Mouse (Mus musculus) telencephalon, adult 2 months (tissue): ENCODE data around the gene Ppil2.

ENCODE experiments used
- DNase-seq: peaks from one replicate; pipeline ENCODE4 v3.0.0-alpha.2; 2011; ENCODE audit warnings: low read depth, low spot score

Gene Ppil2

GRCm38 (mm10) chr16:17110771-17111743 lies at the start of gene Ppil2:
Gene Ppil2 (minus strand): TSS chr16:17111257.
- DNase-seq, result peak; percentile 66

DNA sequence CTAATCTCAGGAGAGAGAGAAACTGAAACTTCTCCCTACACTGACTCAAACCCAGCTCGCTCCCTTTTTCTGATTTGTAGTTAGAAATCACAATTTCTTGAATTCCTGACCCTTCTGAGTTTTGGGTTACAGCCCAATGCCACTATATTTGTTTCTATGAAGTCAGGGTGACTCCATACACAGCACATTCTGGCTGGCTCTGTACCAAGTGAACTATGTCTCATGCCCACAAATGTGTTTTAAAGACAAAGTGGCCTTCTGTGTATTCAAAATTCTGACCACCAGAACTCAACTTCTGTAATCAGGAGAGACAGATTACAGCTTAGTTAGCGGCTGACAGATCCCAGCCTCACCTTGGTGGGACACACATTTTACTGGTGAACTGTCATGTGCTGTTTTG lies 43.3 kb upstream of the Ppil2 start:
- no peak for DNase-seq

DNA sequence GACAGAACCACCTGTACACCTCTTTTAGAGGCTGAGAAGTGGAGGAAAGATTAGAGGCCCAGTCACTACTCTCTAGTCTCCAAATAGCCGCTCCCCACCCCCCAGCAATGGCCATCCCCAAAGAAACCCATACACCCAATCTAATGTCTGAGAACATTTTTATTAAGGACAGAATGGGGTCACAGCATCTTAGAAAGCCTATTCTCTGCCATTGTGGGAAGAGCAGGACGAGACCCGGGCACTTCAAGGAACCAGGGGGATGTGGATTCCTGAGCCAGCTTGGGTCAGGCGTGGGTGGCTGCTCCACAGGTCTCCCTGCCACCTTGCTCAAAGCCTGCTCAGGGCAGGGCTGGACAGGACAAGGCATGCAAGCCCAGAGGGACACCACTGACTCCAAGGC lies 40.8 kb upstream of the Ppil2 start:
- no peak for DNase-seq

- no peak for DNase-seq
These were observed 39.6 kb upstream of the Ppil2 start for GRCm38 (mm10) chr16:17150520-17151258.

DNA sequence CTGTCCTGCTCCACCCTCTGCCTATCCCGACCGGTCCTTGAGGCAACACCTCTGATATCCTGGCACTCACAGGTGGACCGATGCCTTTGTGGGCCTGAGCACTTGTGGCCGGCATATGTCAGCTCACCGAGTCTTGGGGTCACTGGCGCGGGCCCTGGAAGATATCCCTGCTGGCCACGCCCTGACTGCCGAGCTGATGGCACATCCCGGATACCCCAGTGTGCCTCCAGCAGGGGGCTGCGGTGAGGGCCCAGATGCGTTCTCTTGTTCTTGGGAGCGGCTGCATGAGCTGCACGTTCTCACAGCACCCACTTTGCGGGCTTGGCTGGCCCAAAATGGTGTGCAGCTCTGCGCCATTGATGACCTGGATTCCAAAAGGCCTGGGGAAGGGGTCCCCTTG lies 37.0 kb upstream of the Ppil2 start:
- no peak for DNase-seq

- no peak for DNase-seq
These were observed 36.4 kb upstream of the Ppil2 start for GRCm38 (mm10) chr16:17147391-17147929.

DNA sequence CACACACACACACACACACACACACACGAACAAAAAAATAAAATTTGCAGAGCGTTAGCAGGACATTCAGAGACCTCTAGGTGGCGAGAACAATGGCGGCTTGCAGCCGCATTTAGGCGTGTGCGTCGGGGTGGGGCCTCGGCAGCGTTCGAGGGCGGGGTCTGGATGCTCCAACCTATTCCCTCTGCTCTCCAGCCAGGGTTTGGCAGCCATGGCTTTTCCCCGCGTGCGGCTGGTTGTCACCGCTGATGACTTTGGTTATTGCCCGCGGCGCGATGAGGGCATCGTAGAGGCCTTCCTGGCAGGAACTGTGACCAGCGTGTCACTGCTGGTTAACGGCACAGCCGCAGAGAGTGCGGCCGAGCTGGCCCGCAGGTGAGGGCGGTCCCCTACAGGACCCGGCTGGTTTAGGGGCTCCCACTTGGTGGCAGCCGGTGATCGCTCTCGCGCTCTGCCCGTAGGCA lies 35.7 kb upstream of the Ppil2 start, which contains the start of gene Ccdc116:
Gene Ccdc116 (minus strand): TSS at position 458 of the 464 bp plus-strand sequence.
- peak; percentile 84 for DNase-seq

DNA sequence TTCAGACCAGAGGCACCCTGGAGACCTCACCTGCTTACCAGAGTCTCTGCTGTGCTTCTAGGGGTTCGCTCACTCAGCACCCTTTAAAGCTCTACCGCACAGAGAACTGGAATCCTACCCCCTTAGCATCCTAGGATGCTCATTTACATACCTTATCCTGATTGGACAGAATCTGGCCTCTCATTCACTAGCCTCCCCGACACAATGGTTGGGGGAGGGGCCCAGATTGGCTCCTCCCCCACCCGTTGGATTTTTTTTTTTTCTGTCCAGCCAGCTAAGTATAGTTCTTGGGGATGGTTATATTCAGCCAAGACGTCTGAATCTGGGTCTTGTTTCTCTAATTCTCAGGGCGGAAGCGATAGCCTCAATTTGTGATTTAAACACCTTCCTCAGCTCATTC lies 33.3 kb upstream of the Ppil2 start, which contains the start of gene Ydjc:
Gene Ydjc (plus strand): TSS at position 283 of the 400 bp plus-strand sequence.
- no peak for DNase-seq

GRCm38 (mm10) chr16:17137355-17137754 lies 26.3 kb upstream of the Ppil2 start:
- no peak for DNase-seq

GRCm38 (mm10) chr16:17132906-17133200 lies 21.8 kb upstream of the Ppil2 start:
- no peak for DNase-seq

DNA sequence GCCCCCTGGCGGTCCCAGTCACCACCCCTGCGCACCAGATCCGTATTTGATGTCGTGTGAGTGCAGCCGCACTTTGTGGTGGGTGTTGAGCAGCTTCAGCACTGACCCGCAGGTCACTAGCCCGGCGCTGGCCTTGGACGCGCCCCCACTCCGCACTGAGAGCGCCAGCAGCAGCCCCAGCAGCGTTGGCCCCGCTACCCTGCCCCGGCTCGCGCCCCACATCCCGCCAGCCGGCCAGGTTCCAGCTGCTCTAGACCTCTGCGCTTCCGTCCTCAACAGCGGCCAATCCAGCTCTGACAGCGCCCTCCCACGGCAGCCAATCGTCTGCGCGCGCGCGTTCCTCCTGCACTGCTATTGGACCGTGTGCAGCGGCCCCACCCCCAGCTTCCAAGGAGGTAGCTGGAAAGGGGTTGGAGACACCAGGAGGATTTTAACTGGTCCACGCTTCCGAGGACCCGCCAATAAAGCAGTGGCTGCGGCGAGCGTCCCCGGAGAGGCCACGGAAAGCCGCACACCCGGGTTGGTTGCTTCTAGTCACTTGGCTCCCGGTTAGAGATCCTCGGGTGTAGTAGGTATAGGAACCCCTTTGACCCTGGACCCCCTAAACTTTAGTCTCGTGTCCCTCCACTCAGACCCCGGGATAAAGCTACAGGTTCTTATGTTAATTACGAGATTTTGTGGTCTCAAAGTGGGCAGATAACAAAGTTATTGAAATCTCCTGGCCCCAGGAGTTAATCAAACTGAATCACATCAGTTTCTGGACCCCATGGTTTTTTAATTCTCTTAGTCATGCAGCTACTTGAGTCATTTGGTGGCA lies 21.2 kb upstream of the Ppil2 start, which contains the start of gene Sdf2l1:
Gene Sdf2l1 (minus strand): TSS at position 295 of the 817 bp plus-strand sequence.
- DNase-seq, result peak; percentile 91

DNA sequence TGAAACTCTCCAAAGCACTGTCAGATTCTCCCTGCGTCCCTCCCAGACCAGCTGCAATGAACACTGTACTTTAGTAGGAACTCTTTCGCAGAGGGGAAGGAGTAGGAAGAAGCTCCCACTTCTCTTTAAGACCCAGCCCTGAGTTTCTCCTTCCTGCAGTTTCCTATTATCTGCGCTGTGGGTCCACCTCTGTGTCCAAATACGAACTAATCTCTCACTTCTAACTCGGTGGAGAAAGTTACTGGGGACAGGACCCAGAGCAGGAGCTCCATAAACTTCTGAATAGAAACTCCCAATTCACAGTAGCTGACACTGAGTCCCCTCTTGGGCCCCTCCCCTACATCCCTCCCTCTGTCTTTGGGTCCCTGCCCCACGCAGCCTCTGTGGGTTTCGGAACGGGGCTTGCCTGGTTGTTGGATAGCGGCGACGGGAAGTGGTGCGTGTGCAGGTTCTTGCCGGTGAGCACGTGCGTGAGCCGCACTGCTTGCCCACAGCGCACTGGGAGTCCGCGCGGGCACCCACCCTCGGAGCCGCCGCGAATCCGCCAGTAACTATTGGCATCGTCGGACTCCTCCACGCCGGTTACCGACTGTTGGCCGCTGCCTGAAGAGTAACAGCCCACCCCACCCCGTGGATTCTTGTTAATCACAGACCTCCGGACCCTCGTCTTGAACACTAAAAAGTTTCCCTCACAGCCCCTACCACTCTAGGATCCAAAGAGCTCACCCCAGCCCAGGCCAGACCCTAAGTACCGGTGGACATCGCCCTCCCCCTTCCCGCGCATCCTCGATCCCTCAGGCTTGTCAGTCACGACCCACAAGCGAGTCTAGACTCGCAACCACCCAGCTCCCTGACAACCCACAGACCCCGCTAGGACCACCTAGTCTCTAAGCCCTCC lies 20.4 kb upstream of the Ppil2 start:
- no peak for DNase-seq

DNA sequence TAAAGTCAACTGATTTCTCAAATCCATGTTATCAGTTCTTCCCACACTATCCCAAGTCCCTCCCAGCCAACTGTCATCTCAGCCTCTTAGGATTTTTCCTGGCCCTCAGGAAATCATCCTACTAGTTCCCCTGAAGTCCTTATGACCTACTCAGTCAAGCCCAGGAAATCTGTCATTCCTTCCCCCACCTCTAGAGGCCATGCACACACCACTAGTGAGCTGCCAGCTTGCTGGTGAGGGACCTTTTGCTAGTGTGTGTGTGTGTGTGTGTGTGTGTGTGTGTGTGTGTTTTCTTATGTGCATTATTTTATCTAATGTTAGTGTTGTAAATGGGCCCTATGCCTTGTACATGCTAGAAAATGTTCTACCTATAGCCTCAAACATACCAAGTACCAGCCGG lies 16.2 kb upstream of the Ppil2 start:
- DNase-seq, result no peak

DNA sequence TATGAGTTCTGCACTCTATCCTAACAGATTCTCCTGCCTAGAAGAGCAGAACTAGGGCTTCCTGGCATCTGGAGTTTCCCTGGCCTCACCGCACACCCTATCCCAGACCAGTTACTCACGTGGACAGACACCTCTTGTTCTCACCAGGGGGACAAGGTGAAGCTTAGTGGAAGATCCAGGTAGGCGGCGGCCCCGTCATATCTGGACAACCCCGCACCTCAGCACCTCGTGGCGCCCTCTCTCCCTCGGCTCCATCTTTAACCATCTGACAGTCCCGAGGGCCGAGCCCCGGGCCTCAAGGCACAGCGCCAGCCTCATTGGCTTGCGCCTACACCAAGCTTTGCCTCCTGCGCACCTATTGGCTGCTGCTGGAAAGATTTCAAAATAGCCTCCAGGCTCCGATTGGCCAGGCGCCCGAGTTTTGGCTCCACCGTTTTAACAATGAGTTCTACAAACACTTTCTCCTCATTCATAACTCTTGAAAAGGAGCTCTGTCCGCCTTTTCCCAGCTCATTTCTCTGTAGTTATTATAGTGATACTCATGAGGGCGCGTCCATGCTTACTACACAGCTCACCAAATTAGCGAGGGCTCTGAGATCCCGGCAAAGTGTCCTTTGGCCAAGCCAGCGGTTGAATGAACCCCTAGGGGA lies 13.9 kb upstream of the Ppil2 start, which contains the start of gene 2610318N02Rik:
Gene 2610318N02Rik (minus strand): TSS at position 297 of the 650 bp plus-strand sequence.
- peak; percentile 53 for DNase-seq

DNA sequence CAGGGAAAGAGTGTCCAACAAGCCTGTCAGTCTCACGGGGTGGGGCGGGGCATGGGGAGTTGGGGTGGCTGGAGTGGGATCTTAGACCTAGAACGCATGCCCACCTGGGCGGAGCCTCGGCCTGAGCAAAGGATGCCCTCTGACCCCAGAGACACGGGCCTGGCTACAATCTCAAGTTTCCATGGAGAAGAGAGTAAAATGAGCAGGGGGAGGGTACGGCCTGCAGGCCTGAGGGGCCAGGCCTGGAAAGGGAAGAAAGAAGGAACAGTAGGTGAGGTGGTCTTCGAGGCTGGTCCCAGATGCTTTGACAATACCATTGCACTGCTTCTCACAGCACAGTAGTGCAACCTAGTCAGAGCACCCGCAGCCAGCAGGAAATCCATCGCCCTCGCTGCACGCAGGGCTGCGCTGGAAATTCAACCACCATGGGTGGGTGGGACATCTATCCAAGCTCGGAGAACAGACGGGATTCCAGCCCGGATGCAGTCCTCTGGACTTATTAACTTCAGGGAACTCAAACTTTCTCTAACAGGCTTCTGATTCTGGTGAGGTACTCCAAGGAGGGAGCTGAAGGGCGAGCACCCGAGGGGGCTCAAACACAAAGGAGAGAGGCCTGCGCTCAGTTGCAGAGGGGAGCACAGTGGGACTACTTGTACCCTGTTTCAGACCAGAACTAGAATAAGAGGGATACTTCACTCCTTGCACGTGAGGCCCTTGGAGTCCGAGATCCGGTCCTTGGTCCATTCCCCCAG lies 13.2 kb upstream of the Ppil2 start:
- no peak for DNase-seq

DNA sequence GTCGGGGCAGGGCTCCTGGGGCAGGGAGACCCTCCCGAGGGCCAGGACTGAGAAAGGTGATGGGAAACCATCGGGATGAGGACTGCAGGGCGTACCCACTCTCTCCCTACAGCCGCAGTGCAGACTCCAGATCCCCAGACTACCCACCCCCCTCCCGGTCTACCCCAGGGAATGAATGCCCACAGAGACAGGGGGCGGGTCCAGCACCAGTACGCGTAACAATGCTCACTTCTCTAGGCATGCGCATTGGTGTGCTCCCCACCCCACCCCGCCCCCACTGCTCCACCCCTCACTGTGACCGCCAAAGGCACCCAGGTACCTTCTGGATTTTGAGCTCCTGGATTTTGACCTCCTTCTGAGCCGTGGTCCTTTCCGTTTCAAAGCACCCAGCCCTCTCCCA lies 10.5 kb upstream of the Ppil2 start:
- no peak for DNase-seq

GRCm38 (mm10) chr16:17117309-17117799 lies 6.3 kb upstream of the Ppil2 start:
- DNase-seq, result no peak

DNA sequence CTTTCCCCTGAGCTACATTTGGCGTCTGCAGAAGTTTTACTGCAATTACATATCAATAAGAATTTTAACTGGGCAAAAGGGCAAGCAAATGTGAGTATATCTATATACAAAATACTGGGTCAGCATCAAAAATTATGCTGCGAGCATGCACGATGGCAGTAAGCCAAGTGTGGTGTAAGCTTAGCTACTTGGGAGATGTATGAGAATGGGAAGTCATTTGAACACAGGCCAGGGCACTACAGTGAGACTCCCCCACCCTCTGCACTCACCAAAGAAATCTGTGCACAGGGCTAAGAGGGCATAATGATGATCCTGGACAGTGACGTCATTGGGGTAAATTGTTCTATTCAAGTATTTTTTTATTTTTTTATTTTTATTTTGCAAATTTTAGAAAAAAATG lies 6.5 kb downstream of the Ppil2 start:
- DNase-seq, result no peak
